Mouse (Mus musculus): ENCODE results near the gene Sympk. TPM values are rescaled to one million over a fixed set of nuclear protein-coding genes. Genes with fewer than 3 reads are reported as not detected.

Gene Sympk
- total RNA-seq, 2 experiments from 2014 or later, result 126 to 133 TPM

GRCm38 (mm10) chr7:19097863-19098262 is 73.7 kb downstream of the Sympk start:
- no peak for TF ChIP-seq CTCF (IDR thresholded peaks at IDR 0.05)
- Histone ChIP-seq H3K27ac (no peak overlapping the region), H3K4me3 (no peak overlapping the region)
- intact Hi-C loops (cut with DNase I), result no loop called here
- no peak for DNase-seq (ENCODE audit: extremely low spot score in 1 of 2, low spot score in 2 of 2)

- TF ChIP-seq CTCF (IDR thresholded peaks at IDR 0.05), result no peak
- Histone ChIP-seq H3K27ac (no peak overlapping the region), H3K4me3 (no peak overlapping the region)
- intact Hi-C loops (cut with DNase I), result no loop called here
- no peak for DNase-seq (ENCODE audit: extremely low spot score in 1 of 2, low spot score in 2 of 2)
Measured at GRCm38 (mm10) chr7:19098811-19099210, 74.6 kb downstream of the Sympk start.

DNA sequence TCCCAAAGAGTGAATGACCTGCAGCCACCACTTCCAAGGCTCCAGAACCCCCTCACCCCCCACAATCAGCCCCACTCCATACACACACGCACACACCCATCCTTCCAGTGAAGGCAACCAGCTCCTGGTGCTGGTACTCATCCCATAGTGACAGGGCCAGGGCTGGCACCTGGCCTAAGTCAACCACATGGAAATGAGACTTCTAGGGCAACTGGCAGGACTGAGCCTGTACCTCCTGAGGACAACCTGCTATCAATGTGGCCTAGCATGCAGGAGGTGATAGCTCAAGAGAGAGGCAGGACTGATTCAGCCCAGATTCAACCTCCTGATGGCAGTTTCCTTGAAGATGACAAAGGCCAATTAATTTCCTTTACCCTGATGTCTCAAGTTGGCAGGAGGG is 76.1 kb downstream of the Sympk start:
- no peak for TF ChIP-seq CTCF (IDR thresholded peaks at IDR 0.05)
- no peak for DNase-seq (ENCODE audit: extremely low spot score in 1 of 2, low spot score in 2 of 2)
- Histone ChIP-seq H3K27ac (no peak overlapping the region), H3K4me3 (no peak overlapping the region)
- intact Hi-C loops (cut with DNase I), result no loop called here

DNA sequence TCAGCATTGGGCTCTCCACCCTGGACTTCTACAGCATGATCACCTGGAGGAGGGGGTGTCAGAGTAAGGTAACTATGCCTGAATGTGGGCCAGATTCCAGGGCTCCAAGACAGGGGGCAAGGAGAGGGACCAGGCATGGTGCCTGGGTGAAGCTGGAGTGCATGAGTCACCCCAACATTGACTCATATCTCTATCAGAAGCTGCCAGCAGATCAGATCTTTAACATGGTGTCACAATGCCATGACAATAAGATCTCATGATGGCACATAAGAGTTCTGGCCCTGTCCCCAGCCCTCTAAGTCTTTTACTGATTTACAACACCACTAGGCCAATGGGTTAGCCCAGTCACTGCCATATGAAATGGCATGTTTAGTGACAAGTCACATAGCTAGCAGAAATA is 79.6 kb downstream of the Sympk start:
- H3K27ac ChIP-seq, result no peak overlapping the region
- TF ChIP-seq CTCF (IDR thresholded peaks at IDR 0.05), result no peak
- no peak overlapping the region for H3K4me3 ChIP-seq
- no peak for DNase-seq (ENCODE audit: extremely low spot score in 1 of 2, low spot score in 2 of 2)
- intact Hi-C loops (cut with DNase I), result no loop called here

Small RNA genes within 50 kb of the gene (microRNA-seq; reads per million reads assigned to microRNA genes)
- gene Mir3100, result 1.9 reads per million in 2 experiments

Other genes with a start within 250 kb of the Sympk start
- gene Psg19, start 225.9 kb upstream of the Sympk start, total RNA-seq (2021), result not detected
- not detected for gene Psg17, start 202.8 kb upstream of the Sympk start, total RNA-seq (2021)
- 1 to 10 TPM; 1.3 to 2.5 TPM for gene Mill2, start 184.4 kb upstream of the Sympk start, total RNA-seq (2021)
- gene Pglyrp1, start 153.0 kb upstream of the Sympk start, total RNA-seq (2021), result 10 to 100 TPM; 18.8 to 25.6 TPM
- gene Ccdc61, start 114.0 kb upstream of the Sympk start, total RNA-seq (2021), result 10 to 100 TPM; 10.5 to 11.0 TPM
- 10 to 100 TPM; 79.9 to 86.4 TPM for gene Nova2, start 98.5 kb upstream of the Sympk start, total RNA-seq (2021)
- under 1 TPM; 0.51 to 0.86 TPM for gene Nanos2, start 37.0 kb upstream of the Sympk start, total RNA-seq (2021)
- gene Mypop, start 33.1 kb upstream of the Sympk start, total RNA-seq (2021), result 10 to 100 TPM; 50.6 to 61.2 TPM
- gene Irf2bp1, start 20.3 kb upstream of the Sympk start, total RNA-seq (2021), result 10 to 100 TPM; 47.7 to 49.2 TPM
- gene Foxa3, start 839 bp upstream of the Sympk start, total RNA-seq (2021), result not detected
- under 1 TPM; 0.27 to 0.30 TPM for gene Rsph6a, start 30.3 kb downstream of the Sympk start, total RNA-seq (2021)
- 100 to 1,000 TPM; 141 to 143 TPM for gene Dmwd, start 51.9 kb downstream of the Sympk start, total RNA-seq (2021)
- gene Dmpk, start 59.5 kb downstream of the Sympk start, total RNA-seq (2021), result 10 to 100 TPM; 35.2 to 50.4 TPM
- gene Six5, start 70.2 kb downstream of the Sympk start, total RNA-seq (2021), result 1 to 10 TPM; 1.9 to 2.0 TPM
- gene Gm4969, start 94.0 kb downstream of the Sympk start, total RNA-seq (2021), result under 1 TPM; 0.21 to 0.27 TPM
- 10 to 100 TPM; 13.4 to 14.3 TPM for gene Fbxo46, start 95.5 kb downstream of the Sympk start, total RNA-seq (2021)
- gene Qpctl, start 124.9 kb downstream of the Sympk start, total RNA-seq (2021), result 10 to 100 TPM; 14.8 to 16.3 TPM
- gene Snrpd2, start 125.3 kb downstream of the Sympk start, total RNA-seq (2021), result 10 to 100 TPM; 69.8 to 73.3 TPM
- 1 to 10 TPM; 1.8 to 1.9 TPM for gene Gipr, start 141.8 kb downstream of the Sympk start, total RNA-seq (2021)
- gene Eml2, start 152.0 kb downstream of the Sympk start, total RNA-seq (2021), result 100 to 1,000 TPM; 131 to 138 TPM
- gene Gpr4, start 188.2 kb downstream of the Sympk start, total RNA-seq (2021), result 1 to 10 TPM; 2.4 to 3.8 TPM
- gene Opa3, start 204.0 kb downstream of the Sympk start, total RNA-seq (2021), result 10 to 100 TPM; 42.7 to 46.8 TPM
- gene Vasp, start 247.4 kb downstream of the Sympk start, total RNA-seq (2021), result 10 to 100 TPM; 13.2 to 14.6 TPM

Measured in left cerebral cortex, adult 2 months (tissue).